Mouse (Mus musculus): ENCODE results near the gene Ppp1cc.

- TF ChIP-seq CTCF (IDR thresholded peaks at IDR 0.05; ENCODE audit: low read depth, low read length) = no peak
- no peak for TF ChIP-seq POLR2A (IDR thresholded peaks at IDR 0.05; ENCODE audit: insufficient read depth, low read length)
- no peak for TF ChIP-seq EP300 (IDR thresholded peaks at IDR 0.05; ENCODE audit: insufficient read depth, low read depth, low read length)
Measured at GRCm38 (mm10) chr5:122158557-122159515, 758 bp downstream of the Ppp1cc start.
